ENCODE assay signal across 31 mouse cellular contexts in genomic region chr12:29164701-29165100, GRCm38 (mm10).
"Had no signal": no experiment of that assay in that cellular context is flagged by ENCODE, and none has a peak within 500 bp of the region (broad histone marks: within the 10 kb centered on the region; RNA-seq: fewer than 3 reads in every experiment).

No protein-coding gene starts in this region.

- ATAC-seq: liver, embryonic 12.5 days; liver, postnatal 0 days; lung, postnatal 0 days; midbrain, embryonic 13.5 days; midbrain, embryonic 15.5 days; midbrain, embryonic 16.5 days had no signal

- H3K9ac ChIP-seq: limb, embryonic 12.5 days; limb, embryonic 13.5 days; limb, embryonic 15.5 days; liver, embryonic 12.5 days; liver, embryonic 13.5 days; liver, embryonic 14.5 days; liver, embryonic 15.5 days; liver, postnatal 0 days; lung, embryonic 14.5 days; lung, embryonic 15.5 days; midbrain, embryonic 12.5 days; midbrain, embryonic 13.5 days; midbrain, embryonic 15.5 days had no signal

- H3K4me2 ChIP-seq: limb, embryonic 12.5 days; limb, embryonic 13.5 days; limb, embryonic 15.5 days; liver, embryonic 11.5 days; liver, embryonic 12.5 days; liver, embryonic 13.5 days; liver, embryonic 15.5 days; lung, embryonic 14.5 days; lung, embryonic 15.5 days; midbrain, embryonic 11.5 days; midbrain, embryonic 12.5 days; midbrain, embryonic 13.5 days; midbrain, embryonic 15.5 days had no signal

- H3K4me1 ChIP-seq: liver, embryonic 12.5 days; liver, embryonic 13.5 days; liver, embryonic 15.5 days; lung, embryonic 15.5 days; megakaryocyte, embryonic 14.5 days; midbrain, embryonic 12.5 days; midbrain, embryonic 15.5 days had no signal

- H3K4me3 ChIP-seq: limb, embryonic 10.5 days; limb, embryonic 12.5 days; limb, embryonic 13.5 days; limb, embryonic 15.5 days; liver, embryonic 12.5 days; liver, embryonic 13.5 days; liver, embryonic 15.5 days; lung, embryonic 15.5 days; megakaryocyte, embryonic 14.5 days; midbrain, embryonic 10.5 days; midbrain, embryonic 12.5 days; midbrain, embryonic 13.5 days; midbrain, embryonic 15.5 days; myocyte had no signal

- H3K9me3 ChIP-seq: limb, embryonic 10.5 days; limb, embryonic 12.5 days; limb, embryonic 13.5 days; limb, embryonic 15.5 days; liver, embryonic 12.5 days; liver, embryonic 13.5 days; liver, embryonic 15.5 days; lung, embryonic 15.5 days; midbrain, embryonic 10.5 days; midbrain, embryonic 12.5 days; midbrain, embryonic 13.5 days; midbrain, embryonic 15.5 days had no signal

- H3K27me3 ChIP-seq: limb, embryonic 12.5 days; limb, embryonic 13.5 days; limb, embryonic 15.5 days; liver, embryonic 12.5 days; liver, embryonic 13.5 days; liver, embryonic 15.5 days; lung, embryonic 15.5 days; megakaryocyte, embryonic 14.5 days; midbrain, embryonic 12.5 days; midbrain, embryonic 13.5 days; midbrain, embryonic 15.5 days had no signal

- DNase-seq: left cerebral cortex, postnatal 4 days; liver; liver, embryonic 13.5 days; liver, postnatal 0 days; lung, adult 18-20 months; lung, adult 2 months; lung, embryonic 14.5 days; lung, postnatal 10 days; lung, postnatal 14 days; lung, postnatal 36 days; lung, postnatal 4 days; midbrain, embryonic 14.5 days had no signal

- H3K27ac ChIP-seq: limb, embryonic 10.5 days; limb, embryonic 12.5 days; limb, embryonic 13.5 days; limb, embryonic 15.5 days; liver, embryonic 12.5 days; liver, embryonic 13.5 days; liver, embryonic 14.5 days; liver, embryonic 15.5 days; lung, embryonic 15.5 days; macrophage; midbrain, embryonic 10.5 days; midbrain, embryonic 12.5 days; midbrain, embryonic 13.5 days; midbrain, embryonic 15.5 days had no signal

- H3K36me3 ChIP-seq: limb, embryonic 10.5 days; limb, embryonic 12.5 days; limb, embryonic 13.5 days; limb, embryonic 15.5 days; liver, embryonic 12.5 days; liver, embryonic 13.5 days; liver, embryonic 15.5 days; lung, embryonic 15.5 days; midbrain, embryonic 10.5 days; midbrain, embryonic 12.5 days; midbrain, embryonic 13.5 days; midbrain, embryonic 15.5 days had no signal
